Mouse (Mus musculus) ovary, postnatal 10 days (tissue): ENCODE results near the gene Gm6034.
"Not testable (repeated sequence)": the region's sequence is repeated elsewhere in the genome, so short reads cannot be mapped to it uniquely, and the experiment has no call there.

ENCODE experiments used
- DNase-seq: peaks from one replicate; pipeline ENCODE4 v3.0.0; 2022; ENCODE audit warnings: low spot score

The Gm6034 gene

GRCm38 (mm10) chr17:36042610-36043169 is at the start of gene Gm6034, which contains the start of gene H2-T22:
Gene Gm6034, plus strand, starts transcription at chr17:36042961.
Gene H2-T22, minus strand, starts transcription at chr17:36042747.
- not testable (repeated sequence) for DNase-seq

DNA sequence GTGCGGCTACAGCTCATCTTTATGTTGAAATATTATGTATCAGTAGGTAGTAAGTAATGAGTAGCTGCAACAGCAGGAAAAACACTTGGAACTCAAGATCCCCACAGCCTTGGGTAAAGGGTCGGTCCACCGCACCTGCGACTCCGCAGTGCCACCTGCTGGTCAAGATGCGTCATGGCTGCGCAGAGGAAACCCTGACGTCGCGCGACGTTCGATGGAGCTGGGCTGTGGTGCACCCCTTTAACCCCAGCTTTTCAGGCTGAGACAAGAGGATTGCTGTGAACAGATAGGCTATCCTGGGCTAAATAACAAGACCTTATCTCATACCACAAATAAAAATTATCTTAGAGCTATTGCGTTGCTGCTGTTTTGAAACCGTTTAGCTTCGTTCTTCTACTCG is 49.1 kb upstream of the Gm6034 start:
- peak; percentile 59 for DNase-seq

GRCm38 (mm10) chr17:35994175-35994878 is 48.4 kb upstream of the Gm6034 start:
- peak; percentile 34 for DNase-seq

- DNase-seq: no peak
These were observed 47.9 kb upstream of the Gm6034 start for GRCm38 (mm10) chr17:35994879-35995240.

DNA sequence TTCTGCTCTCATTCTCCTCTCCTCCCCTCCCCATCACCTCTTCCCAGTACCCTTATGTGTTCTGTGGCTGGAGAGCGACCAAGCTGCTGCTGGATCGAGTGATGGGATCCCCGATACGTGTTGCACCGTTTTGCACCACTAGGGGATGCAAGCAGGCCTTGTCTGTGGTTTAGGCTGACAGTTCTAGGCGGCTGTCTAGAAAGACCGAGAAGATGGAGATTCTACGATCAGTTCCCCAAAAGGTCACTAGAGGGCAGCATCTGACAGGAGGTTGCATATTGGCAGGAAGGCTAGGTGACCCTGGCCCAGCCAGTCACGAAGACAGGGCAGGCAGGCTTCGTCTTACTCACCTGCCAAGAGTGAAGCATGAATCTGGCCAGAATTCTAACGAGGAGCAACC is 45.8 kb upstream of the Gm6034 start:
- DNase-seq: peak; percentile 95

GRCm38 (mm10) chr17:35997713-35998510 is 44.8 kb upstream of the Gm6034 start:
- DNase-seq: no peak

- no peak for DNase-seq
These were observed 44.0 kb upstream of the Gm6034 start for GRCm38 (mm10) chr17:35998545-35999305.

GRCm38 (mm10) chr17:35999356-35999755 is 43.4 kb upstream of the Gm6034 start:
- DNase-seq: no peak

DNA sequence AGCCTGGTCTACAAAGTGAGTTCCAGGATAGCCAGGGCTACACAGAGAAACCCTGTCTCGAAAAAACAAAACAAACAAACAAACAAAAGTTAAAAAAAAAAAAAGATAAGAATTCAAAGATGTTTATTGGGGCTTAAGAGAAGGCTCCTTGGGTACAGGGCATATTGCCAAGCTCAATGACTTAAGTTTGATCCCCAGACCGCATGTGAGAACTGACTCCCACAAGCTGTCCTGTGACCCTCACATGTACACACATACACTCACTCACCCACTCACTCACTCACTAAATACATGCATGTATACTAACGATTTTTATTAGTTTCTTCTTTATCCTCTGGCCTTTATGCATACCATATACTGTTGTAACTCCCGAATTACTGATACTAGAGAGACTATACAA is 42.4 kb upstream of the Gm6034 start:
- DNase-seq: no peak

- DNase-seq: no peak
These were observed 41.5 kb upstream of the Gm6034 start for GRCm38 (mm10) chr17:36001121-36001897.

- no peak for DNase-seq
These were observed 40.8 kb upstream of the Gm6034 start for GRCm38 (mm10) chr17:36001966-36002365.

DNA sequence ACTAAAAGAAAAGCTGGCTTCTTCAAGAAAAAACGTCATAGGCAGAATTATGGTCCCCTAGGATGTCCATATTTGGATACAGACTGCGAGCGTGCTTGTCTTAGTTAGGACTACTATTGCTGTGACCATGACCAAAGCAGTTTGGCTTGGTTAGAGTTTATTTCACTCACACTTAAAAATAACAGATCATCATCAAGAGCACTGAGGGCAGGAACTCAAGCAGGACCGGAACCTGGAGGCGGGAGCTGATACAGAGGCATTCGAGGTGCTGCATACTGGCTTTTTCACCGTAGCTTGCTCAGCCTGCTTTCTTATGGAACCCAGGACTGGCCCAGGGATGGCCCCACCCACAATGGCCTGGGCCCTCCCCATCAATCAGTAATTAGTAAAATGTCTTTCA is 39.4 kb upstream of the Gm6034 start:
- no peak for DNase-seq

GRCm38 (mm10) chr17:36004409-36004808 is 38.4 kb upstream of the Gm6034 start:
- DNase-seq: not testable (repeated sequence)

DNA sequence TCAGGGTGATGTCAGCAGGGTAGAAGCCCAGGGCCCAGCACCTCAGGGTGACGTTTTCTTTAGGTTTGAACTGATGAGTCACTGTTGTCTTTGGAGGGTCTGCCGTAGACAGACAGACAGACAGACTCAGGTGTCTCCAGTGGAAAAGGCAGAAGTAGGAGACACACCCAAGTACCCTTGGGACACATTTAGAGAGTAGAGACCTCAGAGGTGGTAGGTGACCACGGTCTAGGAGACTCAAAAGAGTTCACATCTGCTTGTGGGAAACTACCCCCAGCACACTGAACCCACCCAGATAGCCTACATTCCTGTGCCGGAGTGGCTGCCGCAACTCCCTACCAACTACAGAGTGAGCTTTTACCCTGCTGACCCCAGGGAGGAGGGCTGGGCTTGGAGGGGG is 27.8 kb upstream of the Gm6034 start:
- no peak for DNase-seq

GRCm38 (mm10) chr17:36017046-36017445 is 25.7 kb upstream of the Gm6034 start:
- no peak for DNase-seq

DNA sequence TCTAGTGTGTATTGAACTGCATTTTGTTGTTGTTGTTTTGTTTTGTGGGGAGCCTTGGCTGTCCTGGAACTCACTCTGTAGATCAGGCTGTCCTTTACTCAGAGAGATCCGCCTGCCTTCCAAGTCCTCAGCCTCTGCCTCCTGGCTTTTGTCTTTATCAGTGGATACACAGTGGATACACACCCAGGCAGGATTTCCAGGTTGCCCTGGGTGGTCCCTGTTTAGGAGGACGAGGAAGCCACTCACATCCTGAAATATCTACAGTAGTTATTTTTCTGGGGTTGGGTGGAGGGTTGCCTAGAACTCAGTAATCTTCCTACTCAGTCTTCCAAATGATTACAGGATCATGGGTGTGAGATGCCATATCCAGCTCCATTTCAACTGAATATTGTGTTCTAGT is 23.8 kb upstream of the Gm6034 start:
- DNase-seq: no peak

GRCm38 (mm10) chr17:36019519-36019918 is 23.2 kb upstream of the Gm6034 start:
- DNase-seq: no peak

DNA sequence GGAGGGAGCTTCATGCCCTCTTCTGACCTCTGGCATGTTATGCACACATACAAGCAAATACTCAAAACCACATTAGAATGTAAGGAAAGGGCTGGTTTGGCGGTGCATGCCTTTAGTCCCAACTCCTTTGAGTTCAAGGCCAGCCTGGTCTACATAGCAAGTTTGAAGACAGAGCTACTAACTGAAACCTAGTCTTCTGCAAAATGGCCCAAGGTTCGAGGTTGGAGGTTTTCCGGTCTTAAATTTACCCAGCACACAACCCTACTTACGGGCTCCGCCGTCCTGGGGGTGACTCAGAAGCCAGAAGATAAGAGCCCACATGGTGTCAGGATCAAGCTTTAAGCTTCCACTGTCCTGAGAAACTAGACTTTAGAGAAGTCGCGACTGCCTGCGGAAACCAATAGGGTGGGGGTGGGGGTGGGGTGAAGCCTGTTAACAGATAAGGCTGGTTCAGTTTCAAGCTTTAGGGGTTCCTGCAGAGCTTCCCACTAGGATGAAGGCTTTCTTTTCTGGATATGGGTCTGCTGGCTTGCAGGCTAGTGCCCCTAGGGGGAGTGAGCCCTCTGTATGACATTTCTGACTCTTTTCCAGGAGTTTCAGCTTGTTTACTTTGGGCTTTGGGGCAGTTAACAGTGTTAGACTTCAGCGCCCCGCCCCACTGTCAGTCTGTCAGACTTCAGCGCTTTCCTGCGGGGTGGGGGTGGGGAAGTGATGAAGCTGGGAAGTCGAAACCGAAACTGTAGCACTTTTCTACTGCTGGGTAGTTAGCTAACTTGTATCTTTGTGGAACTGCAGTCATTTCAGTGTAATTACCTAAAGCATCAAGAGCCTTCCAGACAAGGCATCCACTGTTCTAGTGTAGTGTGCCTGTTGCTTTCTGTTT is 22.3 kb upstream of the Gm6034 start, which contains the start of gene H2-T24:
Gene H2-T24 (minus strand): TSS at position 370 of the 883 bp plus-strand sequence.
- DNase-seq: peak; percentile 21

GRCm38 (mm10) chr17:36021309-36021708 is 21.5 kb upstream of the Gm6034 start:
- DNase-seq: no peak

GRCm38 (mm10) chr17:36022098-36022497 is 20.7 kb upstream of the Gm6034 start:
- DNase-seq: no peak
